Mouse (Mus musculus): ENCODE results near the gene Eva1c. TPM values are rescaled to one million over a fixed set of nuclear protein-coding genes. Genes with fewer than 3 reads are reported as not detected.
A peak's percentile ranks its signal among the peaks of the same experiment; 100 is the strongest.

The Eva1c gene
- polyA plus RNA-seq, 1 experiment from 2014 or later: 1.6 TPM

DNA sequence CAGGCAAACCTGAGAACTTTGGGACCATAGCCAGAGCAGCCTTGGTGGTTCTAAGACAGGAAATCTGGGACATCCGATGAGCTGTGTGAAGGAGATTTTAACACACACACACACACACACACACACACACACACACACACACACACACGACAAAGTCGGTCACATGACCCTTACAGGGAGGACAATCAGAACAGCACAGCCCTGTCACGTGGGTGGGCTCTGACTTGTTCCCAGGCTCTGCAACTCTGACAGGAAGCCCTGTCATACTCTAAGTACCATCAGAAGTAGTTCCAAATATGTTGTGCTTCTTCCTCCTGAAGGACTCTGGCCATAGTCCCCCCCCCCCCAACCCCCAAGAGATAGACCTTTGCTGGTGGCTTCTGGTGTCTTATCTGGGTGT lies 74.8 kb downstream of the Eva1c start:
- ATAC-seq (replicated peaks; ENCODE audit: low FRiP score) (no peak), DNase-seq (ENCODE audit: low spot score) (no peak)
- Histone ChIP-seq H3K4me1 (replicated peaks; ENCODE audit: control insufficient read depth, insufficient read depth, low read length) (no peaks in the 10 kb centered on the region), H3K27me3 (ENCODE audit: control insufficient read depth, insufficient read depth, low read length) (no peaks in the 10 kb centered on the region), H3K9me3 (ENCODE audit: control insufficient read depth, low read length) (no peaks in the 10 kb centered on the region), H3K4me3 (ENCODE audit: low read depth, low read length) (no peak overlapping the region), H3K4me2 (ENCODE audit: low read depth, low read length, severe bottlenecking) (no peak overlapping the region), H3K9ac (ENCODE audit: low read length) (no peak overlapping the region), H3K36me3 (ENCODE audit: control insufficient read depth, insufficient read depth, low read length) (no peaks in the 10 kb centered on the region), H3K27ac (ENCODE audit: low read depth, low read length) (no peak overlapping the region)
- 76% methylated on average over 4 of the region's 4 CpGs for WGBS

DNA sequence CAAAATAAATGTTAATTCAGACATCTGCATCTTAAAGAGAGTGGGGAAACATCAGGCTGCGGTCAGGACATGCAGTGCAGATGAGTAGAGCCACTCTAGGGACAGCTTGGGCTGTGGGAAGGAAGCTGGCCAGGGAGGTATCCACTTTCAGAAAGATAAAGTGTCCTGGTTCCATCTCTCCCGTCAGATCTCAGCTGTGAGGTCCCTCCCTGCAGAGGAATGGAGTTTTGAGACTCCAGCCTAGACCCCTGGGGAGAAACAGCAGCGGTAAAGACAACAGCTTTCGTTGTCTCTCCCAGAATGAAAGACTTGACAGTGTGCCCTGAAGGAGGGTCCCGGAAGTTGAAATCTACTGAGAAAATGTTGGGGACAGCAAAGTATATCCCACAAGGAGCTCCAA lies 76.8 kb downstream of the Eva1c start:
- Histone ChIP-seq H3K27ac (ENCODE audit: low read depth, low read length) (no peak overlapping the region), H3K36me3 (ENCODE audit: control insufficient read depth, insufficient read depth, low read length) (no peaks in the 10 kb centered on the region), H3K9ac (ENCODE audit: low read length) (no peak overlapping the region), H3K9me3 (ENCODE audit: control insufficient read depth, low read length) (no peaks in the 10 kb centered on the region), H3K4me1 (replicated peaks; ENCODE audit: control insufficient read depth, insufficient read depth, low read length) (no peaks in the 10 kb centered on the region), H3K4me3 (ENCODE audit: low read depth, low read length) (no peak overlapping the region), H3K27me3 (ENCODE audit: control insufficient read depth, insufficient read depth, low read length) (no peaks in the 10 kb centered on the region), H3K4me2 (ENCODE audit: low read depth, low read length, severe bottlenecking) (no peak overlapping the region)
- no peak for ATAC-seq (replicated peaks; ENCODE audit: low FRiP score)
- DNase-seq (ENCODE audit: low spot score): no peak
- 33% methylated on average over 5 of the region's 5 CpGs for WGBS

DNA sequence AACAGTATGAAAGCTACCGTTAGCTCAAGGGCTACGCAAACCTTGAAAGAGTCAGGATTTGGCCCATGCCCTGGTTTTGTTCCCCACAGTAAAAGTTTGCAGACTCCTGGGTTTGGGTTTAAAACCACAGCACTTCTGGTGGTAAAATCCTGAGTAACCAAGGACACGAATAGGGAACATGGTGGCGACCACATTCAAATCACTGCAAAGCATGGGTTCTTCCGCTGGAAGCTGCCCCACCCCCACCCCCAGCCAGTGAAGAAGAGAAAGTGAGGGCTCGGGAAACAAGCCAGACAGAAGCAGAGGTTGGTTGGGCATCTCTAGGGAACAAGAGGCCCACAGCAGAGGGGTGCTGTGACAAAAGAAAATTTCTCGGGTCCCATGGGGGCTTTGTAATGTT lies 80.7 kb downstream of the Eva1c start:
- H3K27ac ChIP-seq (ENCODE audit: low read depth, low read length): no peak overlapping the region
- DNase-seq (ENCODE audit: low spot score): no peak
- H3K4me3 ChIP-seq (ENCODE audit: low read depth, low read length): no peak overlapping the region
- WGBS: 74% methylated on average over 7 of the region's 7 CpGs
- H3K4me1 ChIP-seq (replicated peaks; ENCODE audit: control insufficient read depth, insufficient read depth, low read length): no peaks in the 10 kb centered on the region
- ATAC-seq (replicated peaks; ENCODE audit: low FRiP score): no peak
- no peak overlapping the region for H3K4me2 ChIP-seq (ENCODE audit: low read depth, low read length, severe bottlenecking)
- H3K9ac ChIP-seq (ENCODE audit: low read length): no peak overlapping the region
- H3K36me3 ChIP-seq (ENCODE audit: control insufficient read depth, insufficient read depth, low read length): no peaks in the 10 kb centered on the region
- no peaks in the 10 kb centered on the region for H3K27me3 ChIP-seq (ENCODE audit: control insufficient read depth, insufficient read depth, low read length)
- no peaks in the 10 kb centered on the region for H3K9me3 ChIP-seq (ENCODE audit: control insufficient read depth, low read length)

DNA sequence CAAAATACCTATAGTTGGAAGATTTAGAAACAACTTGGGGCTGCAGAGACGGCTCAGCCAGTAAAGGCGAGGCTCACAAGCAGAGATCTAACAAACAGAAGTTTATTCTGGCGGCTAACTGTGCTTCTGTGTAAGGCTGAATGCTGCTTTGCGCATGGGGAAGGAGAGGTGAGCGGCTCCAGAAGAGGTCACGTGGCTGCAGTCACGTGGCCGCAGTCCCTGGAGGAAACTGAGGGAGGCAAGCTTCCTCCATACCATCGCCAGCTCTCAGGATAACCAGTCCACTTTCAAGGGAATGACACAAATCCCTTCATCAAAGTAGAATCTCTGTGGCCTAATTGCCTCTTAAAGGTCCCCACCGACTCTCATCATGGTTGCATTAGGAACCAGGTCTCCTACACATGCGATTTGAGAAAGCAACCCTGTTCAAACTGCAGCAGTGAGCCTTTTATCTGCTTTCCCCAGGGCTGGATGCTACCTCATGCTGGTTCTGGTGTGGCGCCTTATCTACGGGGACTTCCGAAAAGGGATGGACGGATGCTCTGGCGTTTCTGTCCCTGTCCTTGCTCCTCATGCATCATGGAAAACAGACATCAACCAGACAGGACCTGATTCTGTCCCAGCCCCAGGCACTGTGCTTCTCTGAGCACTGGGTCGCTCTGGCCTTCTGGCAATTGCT lies 84.5 kb downstream of the Eva1c start:
- no peaks in the 10 kb centered on the region; the same call in 1 of the 2 replicates for H3K36me3 ChIP-seq (ENCODE audit: control insufficient read depth, insufficient read depth, low read length)
- H3K27me3 ChIP-seq (ENCODE audit: control insufficient read depth, insufficient read depth, low read length): no peaks in the 10 kb centered on the region
- H3K9me3 ChIP-seq (ENCODE audit: control insufficient read depth, low read length): no peaks in the 10 kb centered on the region
- H3K4me2 ChIP-seq (ENCODE audit: low read depth, low read length, severe bottlenecking): no peak overlapping the region
- ATAC-seq (replicated peaks; ENCODE audit: low FRiP score) (no peak), DNase-seq (ENCODE audit: low spot score) (no peak)
- H3K4me1 ChIP-seq (replicated peaks; ENCODE audit: control insufficient read depth, insufficient read depth, low read length): no peaks in the 10 kb centered on the region
- 82% methylated on average over 17 of the region's 17 CpGs for WGBS
- H3K27ac ChIP-seq (ENCODE audit: low read depth, low read length): no peak overlapping the region
- no peak overlapping the region for H3K9ac ChIP-seq (ENCODE audit: low read length)
- no peak overlapping the region for H3K4me3 ChIP-seq (ENCODE audit: low read depth, low read length)

DNA sequence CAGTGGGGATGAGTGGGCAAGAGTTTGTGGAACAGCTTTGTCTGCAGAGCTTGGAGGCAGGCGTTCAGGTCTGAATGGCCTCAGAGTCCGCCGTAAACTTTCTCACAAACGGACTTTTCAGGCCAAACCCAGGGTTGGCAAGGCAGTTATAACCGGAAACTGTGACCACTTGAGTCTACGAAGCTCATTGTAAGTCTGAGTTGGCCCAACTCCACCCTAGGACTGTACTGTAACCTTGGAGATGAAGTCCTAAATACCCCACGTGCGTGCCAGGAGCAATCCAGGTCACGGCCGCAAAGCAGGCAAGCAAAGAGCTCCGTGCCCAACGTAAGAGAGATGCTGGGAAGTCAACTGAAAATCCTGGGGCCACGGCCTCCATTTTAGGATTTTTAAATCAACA lies 85.2 kb downstream of the Eva1c start:
- Histone ChIP-seq H3K9ac (ENCODE audit: low read length) (no peak overlapping the region), H3K4me1 (replicated peaks; ENCODE audit: control insufficient read depth, insufficient read depth, low read length) (no peaks in the 10 kb centered on the region), H3K27me3 (ENCODE audit: control insufficient read depth, insufficient read depth, low read length) (no peaks in the 10 kb centered on the region), H3K4me2 (ENCODE audit: low read depth, low read length, severe bottlenecking) (no peak overlapping the region), H3K4me3 (ENCODE audit: low read depth, low read length) (no peak overlapping the region), H3K36me3 (ENCODE audit: control insufficient read depth, insufficient read depth, low read length) (no peaks in the 10 kb centered on the region; the same call in 1 of the 2 replicates), H3K9me3 (ENCODE audit: control insufficient read depth, low read length) (no peaks in the 10 kb centered on the region), H3K27ac (ENCODE audit: low read depth, low read length) (no peak overlapping the region)
- ATAC-seq (replicated peaks; ENCODE audit: low FRiP score): no peak
- no peak for DNase-seq (ENCODE audit: low spot score)
- 94% methylated on average over 13 of the region's 13 CpGs for WGBS

DNA sequence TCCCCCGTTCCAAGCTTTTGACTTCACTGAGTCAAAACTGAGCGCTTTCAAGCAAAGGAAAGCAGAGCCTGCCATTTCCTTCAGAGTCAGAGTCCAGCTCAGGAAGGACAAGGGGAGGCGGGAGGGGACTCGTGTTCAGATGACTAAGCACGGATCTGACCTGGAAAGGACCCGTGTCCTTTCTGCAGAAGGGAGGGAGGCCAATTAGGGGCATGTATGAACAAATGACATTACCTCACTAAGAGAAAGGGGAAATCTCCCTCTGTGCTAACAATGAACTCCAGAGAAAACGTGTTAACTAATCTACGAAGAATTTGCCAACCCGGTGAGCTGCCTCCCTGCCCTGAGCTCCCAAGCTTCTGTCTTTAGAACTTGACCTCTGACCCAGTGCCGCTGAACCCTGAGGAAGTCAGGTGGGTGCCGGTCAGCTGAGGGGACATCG lies 89.5 kb downstream of the Eva1c start:
- H3K9ac ChIP-seq (ENCODE audit: low read length): 0 out of 2 replicates have a peak overlapping the region, but pooled peaks have one; percentile 14
- no peaks in the 10 kb centered on the region for H3K9me3 ChIP-seq (ENCODE audit: control insufficient read depth, low read length)
- ATAC-seq (replicated peaks; ENCODE audit: low FRiP score): no peak
- no peaks in the 10 kb centered on the region for H3K27me3 ChIP-seq (ENCODE audit: control insufficient read depth, insufficient read depth, low read length)
- H3K27ac ChIP-seq (ENCODE audit: low read depth, low read length): no peak overlapping the region
- no peaks in the 10 kb centered on the region; the same call in 1 of the 2 replicates for H3K36me3 ChIP-seq (ENCODE audit: control insufficient read depth, insufficient read depth, low read length)
- H3K4me2 ChIP-seq (ENCODE audit: low read depth, low read length, severe bottlenecking): no peak overlapping the region
- 28% methylated on average over 12 of the region's 12 CpGs for WGBS
- DNase-seq (ENCODE audit: low spot score): no peak
- no peaks in the 10 kb centered on the region for H3K4me1 ChIP-seq (replicated peaks; ENCODE audit: control insufficient read depth, insufficient read depth, low read length)
- no peak overlapping the region for H3K4me3 ChIP-seq (ENCODE audit: low read depth, low read length)

DNA sequence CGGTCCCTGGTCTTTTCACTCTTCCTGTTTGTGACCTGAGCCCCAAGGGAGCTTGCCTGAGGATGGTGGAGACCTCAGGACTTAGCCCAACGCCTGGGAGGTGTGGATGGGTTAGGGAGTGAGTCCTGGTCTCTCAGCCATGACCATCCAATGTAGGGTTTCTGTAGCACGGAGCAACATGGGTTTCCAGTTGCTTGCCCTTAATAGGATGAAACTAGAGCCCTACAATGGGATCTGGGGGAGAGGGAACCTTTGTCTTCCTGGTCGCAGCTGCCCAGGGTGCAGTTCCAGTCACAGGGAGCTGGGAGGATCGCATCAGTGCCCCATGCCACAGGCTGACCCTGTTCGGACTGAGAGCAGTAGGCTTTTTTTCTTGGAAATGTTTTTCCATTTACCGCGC lies 90.6 kb downstream of the Eva1c start:
- 68% methylated on average over 8 of the region's 8 CpGs for WGBS
- H3K9me3 ChIP-seq (ENCODE audit: control insufficient read depth, low read length): no peaks in the 10 kb centered on the region
- no peak overlapping the region for H3K9ac ChIP-seq (ENCODE audit: low read length)
- no peak overlapping the region for H3K27ac ChIP-seq (ENCODE audit: low read depth, low read length)
- DNase-seq (ENCODE audit: low spot score): no peak
- no peaks in the 10 kb centered on the region for H3K4me1 ChIP-seq (replicated peaks; ENCODE audit: control insufficient read depth, insufficient read depth, low read length)
- no peaks in the 10 kb centered on the region for H3K27me3 ChIP-seq (ENCODE audit: control insufficient read depth, insufficient read depth, low read length)
- H3K36me3 ChIP-seq (ENCODE audit: control insufficient read depth, insufficient read depth, low read length): no peaks in the 10 kb centered on the region; the same call in 1 of the 2 replicates
- ATAC-seq (replicated peaks; ENCODE audit: low FRiP score): no peak
- no peak overlapping the region for H3K4me2 ChIP-seq (ENCODE audit: low read depth, low read length, severe bottlenecking)
- H3K4me3 ChIP-seq (ENCODE audit: low read depth, low read length): no peak overlapping the region

DNA sequence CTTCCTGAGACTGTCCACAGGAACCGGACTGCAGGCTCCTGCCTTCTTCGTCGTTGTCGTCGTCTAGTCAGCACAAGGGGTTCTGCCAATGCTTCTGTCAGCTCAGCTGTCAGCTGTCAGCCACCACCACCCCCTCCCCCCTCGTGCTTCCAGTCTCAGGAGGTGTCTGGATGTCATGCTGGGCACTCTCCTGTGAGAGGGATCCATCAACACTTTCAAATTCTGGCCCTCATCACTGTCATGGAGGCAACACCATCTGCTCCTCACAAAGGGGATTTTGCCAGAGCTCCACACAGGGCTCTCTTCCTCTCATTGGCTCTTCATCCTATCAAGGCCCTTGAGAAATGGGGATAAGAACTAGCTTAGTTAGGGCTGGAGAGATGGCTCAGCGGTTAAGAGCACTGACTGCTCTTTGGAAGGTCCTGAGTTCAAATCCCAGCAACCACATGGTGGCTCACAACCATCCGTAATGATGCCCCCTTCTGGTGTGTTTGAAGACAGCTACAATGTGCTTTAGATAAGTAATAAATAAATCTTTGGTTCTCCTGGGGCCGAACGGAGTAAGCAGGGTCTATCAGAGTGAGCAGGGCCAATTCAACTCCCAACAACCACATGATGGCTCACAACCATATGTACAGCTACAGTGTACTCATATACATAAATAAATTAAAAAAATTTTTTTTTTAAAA lies 95.1 kb downstream of the Eva1c start:
- DNase-seq (ENCODE audit: low spot score) (no peak), ATAC-seq (replicated peaks; ENCODE audit: low FRiP score) (no peak)
- H3K36me3 ChIP-seq (ENCODE audit: control insufficient read depth, insufficient read depth, low read length): no peaks in the 10 kb centered on the region
- H3K27ac ChIP-seq (ENCODE audit: low read depth, low read length): no peak overlapping the region
- no peaks in the 10 kb centered on the region for H3K4me1 ChIP-seq (replicated peaks; ENCODE audit: control insufficient read depth, insufficient read depth, low read length)
- H3K4me2 ChIP-seq (ENCODE audit: low read depth, low read length, severe bottlenecking): no peak overlapping the region
- H3K9me3 ChIP-seq (ENCODE audit: control insufficient read depth, low read length): no peaks in the 10 kb centered on the region
- WGBS: 69% methylated on average over 10 of the region's 10 CpGs
- H3K27me3 ChIP-seq (ENCODE audit: control insufficient read depth, insufficient read depth, low read length): no peaks in the 10 kb centered on the region
- no peak overlapping the region for H3K9ac ChIP-seq (ENCODE audit: low read length)
- H3K4me3 ChIP-seq (ENCODE audit: low read depth, low read length): no peak overlapping the region
